ENCODE assay signal across 12 mouse cellular contexts in genomic region chr6:116428282-116428681, GRCm38 (mm10). TPM values are rescaled to one million over a fixed set of nuclear protein-coding genes. Genes with fewer than 3 reads are reported as not detected.
A peak's percentile ranks its signal among the peaks of the same experiment; 100 is the strongest.
DNase-seq lines count a peak whose midpoint lies in the region; ATAC-seq and TF ChIP-seq lines count a peak whose summit lies in the region.
"Had no signal": no experiment of that assay in that cellular context is flagged by ENCODE, and none has a peak within 500 bp of the region (broad histone marks: within the 10 kb centered on the region; RNA-seq: fewer than 3 reads in every experiment).

No protein-coding gene starts in this region.

- H3K9me3 ChIP-seq in liver, postnatal 0 days (ENCODE audit: low read length) = no peaks in the 10 kb centered on the region
- H3K9me3 ChIP-seq in forebrain, embryonic 10.5 days = peaks cover 7% of the 10 kb centered on the region
- H3K9me3 ChIP-seq: midbrain, embryonic 12.5 days had no signal

- H3K27ac ChIP-seq in gastrocnemius, adult 2 months = no peak overlapping the region
- no peak overlapping the region for H3K27ac ChIP-seq in liver, postnatal 0 days (ENCODE audit: low read depth)
- H3K27ac ChIP-seq in forebrain, embryonic 10.5 days = no peak overlapping the region
- H3K27ac ChIP-seq: midbrain, embryonic 12.5 days had no signal

- WGBS in lung, adult 2 months = 55% methylated on average over 5 of the region's 5 CpGs
- 48% methylated on average over 5 of the region's 5 CpGs for WGBS in liver, postnatal 0 days (ENCODE audit: insufficient replicate concordance)
- WGBS in forebrain, embryonic 10.5 days = 73% methylated on average over 5 of the region's 5 CpGs

- intact Hi-C loops in gastrocnemius, adult 2 months (cut with DNase I) = no loop called here

- peak; percentile 26; the same call in 1 of the 2 replicates for TF ChIP-seq CTCF in gastrocnemius, adult 2 months (IDR thresholded peaks at IDR 0.05)
- peak; percentile 35; the same call in 1 of the 2 replicates for TF ChIP-seq CTCF in lung, adult 2 months (IDR thresholded peaks at IDR 0.05; ENCODE audit: insufficient read depth, low read length)
- peak; percentile 65 for TF ChIP-seq CTCF in liver, postnatal 0 days (IDR thresholded peaks at IDR 0.05; ENCODE audit: low read depth)

- no peak overlapping the region for H3K4me2 ChIP-seq in liver, postnatal 0 days (ENCODE audit: low read depth, low read length)
- H3K4me2 ChIP-seq: midbrain, embryonic 12.5 days had no signal

- H3K27me3 ChIP-seq in liver, postnatal 0 days (ENCODE audit: insufficient read depth, low read length) = no peaks in the 10 kb centered on the region
- H3K27me3 ChIP-seq in forebrain, embryonic 10.5 days (ENCODE audit: poor library complexity, severe bottlenecking) = no peaks in the 10 kb centered on the region
- H3K27me3 ChIP-seq: midbrain, embryonic 12.5 days had no signal

- no peak for ATAC-seq in liver, postnatal 0 days
- no peak for ATAC-seq in frontal cortex, adult (ENCODE audit: low TSS enrichment)
- ATAC-seq: forebrain, postnatal 0 days had no signal

- no peaks in the 10 kb centered on the region for H3K4me1 ChIP-seq in lung, adult 2 months (ENCODE audit: control insufficient read depth, insufficient read depth, low read length)
- no peaks in the 10 kb centered on the region for H3K4me1 ChIP-seq in liver, postnatal 0 days (ENCODE audit: insufficient read depth)
- H3K4me1 ChIP-seq in forebrain, embryonic 10.5 days = no peaks in the 10 kb centered on the region
- H3K4me1 ChIP-seq: midbrain, embryonic 12.5 days had no signal

- H3K4me3 ChIP-seq in gastrocnemius, adult 2 months = no peak overlapping the region
- no peak overlapping the region for H3K4me3 ChIP-seq in lung, adult 2 months (replicated peaks; ENCODE audit: extremely low read depth, low read depth, low read length)
- H3K4me3 ChIP-seq in liver, postnatal 0 days (ENCODE audit: low read depth, low read length) = no peak overlapping the region
- no peak overlapping the region for H3K4me3 ChIP-seq in forebrain, embryonic 10.5 days
- H3K4me3 ChIP-seq: midbrain, embryonic 12.5 days had no signal

- H3K9ac ChIP-seq in liver, postnatal 0 days (replicated peaks) = no peak overlapping the region
- H3K9ac ChIP-seq: forebrain, postnatal 0 days; midbrain, embryonic 12.5 days had no signal

- TF ChIP-seq POLR2A in lung, adult 2 months (IDR thresholded peaks at IDR 0.05; ENCODE audit: borderline replicate concordance, extremely low read depth, low read depth, low read length) = no peak

- H3K36me3 ChIP-seq in liver, postnatal 0 days (replicated peaks; ENCODE audit: insufficient read depth, low read length) = no peaks in the 10 kb centered on the region
- no peaks in the 10 kb centered on the region for H3K36me3 ChIP-seq in forebrain, embryonic 10.5 days (replicated peaks)
- H3K36me3 ChIP-seq: midbrain, embryonic 12.5 days had no signal

- DNase-seq in gastrocnemius, adult 2 months = no peak
- DNase-seq in gastrocnemius, postnatal 4 days (ENCODE audit: low spot score in 2 of 2) = no peak
- DNase-seq in lung, adult 2 months = no peak
- DNase-seq in lung, postnatal 14 days = no peak
- peak; percentile 19 for DNase-seq in ZHBTc4 (ENCODE audit: low read depth, low spot score)
- peak; percentile 54 for DNase-seq in liver, postnatal 0 days
- no peak for DNase-seq in forebrain, embryonic 10.5 days (ENCODE audit: extremely low spot score, low spot score)
- DNase-seq: adrenal gland, postnatal 14 days; cerebellum, postnatal 25 days; forebrain, postnatal 0 days had no signal

- no peak for TF ChIP-seq EP300 in liver, postnatal 0 days (IDR thresholded peaks at IDR 0.05; ENCODE audit: low read depth)

RNA-seq across cellular contexts. Expression of gene Alox5, which starts 32.7 kb away (rescaled TPM):
- 1 to 10 TPM in 1 of 2 experiments, under 1 TPM in 1; 0.82 to 1.0 TPM for total RNA-seq in gastrocnemius, adult 2 months (2021)
- 1 to 10 TPM; 3.6 to 4.1 TPM for total RNA-seq in gastrocnemius, postnatal 4 days (2021)
- 8.6 and 9.1 TPM in 2 replicates for polyA plus RNA-seq in lung, adult 2 months (2012; rRNA removed)
- 5.0 and 6.6 TPM in 2 replicates for polyA plus RNA-seq in liver, postnatal 0 days (2015; fragmentation: Nextera tagmentation; extraction: Ambion mirVana)
- polyA plus RNA-seq in forebrain, embryonic 10.5 days (2016; fragmentation: Nextera tagmentation; extraction: Ambion mirVana) = 0.78 and 1.0 TPM in 2 replicates

Comparison
In these comparisons a context has a peak if more than half of its experiments do, and no peak if none do; other contexts are left out.
1. DNase-seq: peak in ZHBTc4 (single experiment) and liver, postnatal 0 days (single experiment); none in gastrocnemius, adult 2 months (single experiment), gastrocnemius, postnatal 4 days (0 of 2), lung, adult 2 months (single experiment), lung, postnatal 14 days (single experiment) and forebrain, embryonic 10.5 days (single experiment).
2. Peak in every context shown above with its lines, with median percentiles within 50 percentile points of each other: CTCF ChIP-seq.